Mouse (Mus musculus) neutrophil, adult 5-6 weeks (primary cell): ENCODE measurements at regions not wholly inside any gene's neighbourhood (a gene's known extent, or its start where the extent isn't known, plus 50 kb on each side); places are given as distances from the start of the nearest gene placed in this dataset.

Experiments used
- ATAC-seq: fragments of 151-379, 151-347 bp; 2 replicates; pipeline ENCODE4 v1.8.0; 2017; ENCODE audit warnings: mild to moderate bottlenecking, moderate TSS enrichment; ENCODE audit not compliant: insufficient number of reproducible peaks, poor library complexity, low FRiP score, severe bottlenecking; ENCODE audit errors: extremely low read depth

GRCm38 (mm10) chr5:132796061-132796460 is 252.9 kb upstream of the Auts2 start:
- ATAC-seq, result no peak

- ATAC-seq, result no peak
Measured at GRCm38 (mm10) chr5:132792484-132792883, 249.3 kb upstream of the Auts2 start.

- ATAC-seq, result no peak
Measured at GRCm38 (mm10) chr5:132785291-132785690, 242.1 kb upstream of the Auts2 start.

- no peak for ATAC-seq
Measured at GRCm38 (mm10) chr5:132784791-132785190, 241.6 kb upstream of the Auts2 start.

- ATAC-seq, result no peak
Measured at GRCm38 (mm10) chr5:132774141-132774680, 231.1 kb upstream of the Auts2 start.

- no peak for ATAC-seq
Measured at GRCm38 (mm10) chr5:132760396-132760795, 217.3 kb upstream of the Auts2 start.

- ATAC-seq, result no peak
Measured at GRCm38 (mm10) chr5:132759751-132760150, 216.6 kb upstream of the Auts2 start.

- ATAC-seq, result no peak
Measured at GRCm38 (mm10) chr5:132758941-132759340, 215.8 kb upstream of the Auts2 start.

GRCm38 (mm10) chr5:132737966-132738365 is 194.8 kb upstream of the Auts2 start:
- ATAC-seq, result no peak

GRCm38 (mm10) chr5:132728689-132729189 is 185.6 kb upstream of the Auts2 start:
- no peak for ATAC-seq

GRCm38 (mm10) chr5:132724467-132724866 is 181.3 kb upstream of the Auts2 start:
- no peak for ATAC-seq

GRCm38 (mm10) chr5:132710301-132710700 is 167.2 kb upstream of the Auts2 start:
- ATAC-seq, result no peak

- no peak for ATAC-seq
Measured at GRCm38 (mm10) chr5:132707531-132707930, 164.4 kb upstream of the Auts2 start.

GRCm38 (mm10) chr5:132703455-132704100 is 160.4 kb upstream of the Auts2 start:
- ATAC-seq, result no peak

GRCm38 (mm10) chr5:132702573-132702972 is 159.4 kb upstream of the Auts2 start:
- no peak for ATAC-seq

GRCm38 (mm10) chr5:132690784-132691183 is 147.6 kb upstream of the Auts2 start:
- no peak for ATAC-seq

GRCm38 (mm10) chr5:132675261-132675660 is 132.1 kb upstream of the Auts2 start:
- no peak for ATAC-seq

- ATAC-seq, result no peak
Measured at GRCm38 (mm10) chr5:132673599-132674305, 130.6 kb upstream of the Auts2 start.

GRCm38 (mm10) chr5:132671496-132671895 is 128.4 kb upstream of the Auts2 start:
- no peak for ATAC-seq

- no peak for ATAC-seq
Measured at GRCm38 (mm10) chr5:132667316-132667715, 124.2 kb upstream of the Auts2 start.
